Mouse (Mus musculus) G1E (cell line): ENCODE measurements around the gene 3110018I06Rik. TPM values are rescaled to one million over a fixed set of nuclear protein-coding genes. Genes with fewer than 3 reads are reported as not detected.

ENCODE experiments used
- ATAC-seq: 2 replicates; pipeline ENCODE4 v1.8.0; 2016; ENCODE audit warnings: mild to moderate bottlenecking; ENCODE audit not compliant: insufficient number of reproducible peaks, poor library complexity, low FRiP score, severe bottlenecking; ENCODE audit errors: extremely low read depth
- DNase-seq: peaks from one replicate; pipeline ENCODE4 v3.0.0; 2012; ENCODE audit warnings: low spot score
- H3K27me3 ChIP-seq: 2 replicates; pipeline ENCODE4 v1.6.1; 2012; ENCODE audit warnings: mild to moderate bottlenecking, low read length, inconsistent platforms; ENCODE audit not compliant: insufficient read depth
- H3K36me3 ChIP-seq: replicated peaks from 2 replicates; pipeline ENCODE3; 2012; ENCODE audit warnings: mild to moderate bottlenecking, inconsistent platforms
- H3K4me1 ChIP-seq: 2 replicates; pipeline ENCODE4 v1.6.1; 2012; ENCODE audit warnings: low read depth, low read length, inconsistent platforms, mixed read lengths; ENCODE audit not compliant: insufficient read depth
- H3K4me3 ChIP-seq: 2 replicates; pipeline ENCODE4 v1.5.1; 2012; ENCODE audit warnings: low read depth, mild to moderate bottlenecking, inconsistent platforms, low read length, moderate library complexity, mixed read lengths
- H3K9me3 ChIP-seq: replicated peaks from 2 replicates; pipeline ENCODE4 v1.6.1; 2012; ENCODE audit warnings: inconsistent platforms
- CTCF ChIP-seq: IDR thresholded peaks from 2 replicates; pipeline ENCODE4 v1.5.1; 2012; ENCODE audit warnings: low read depth, low read length, inconsistent platforms, mixed read lengths
- GATA1 ChIP-seq: IDR thresholded peaks from 2 replicates; pipeline ENCODE4 v1.6.1; 2012; ENCODE audit warnings: borderline replicate concordance, low read length, inconsistent platforms, mixed read lengths
- GATA2 ChIP-seq: IDR thresholded peaks from 2 replicates; pipeline ENCODE4 v1.6.1; 2012; ENCODE audit warnings: low read depth, low read length, inconsistent platforms, borderline replicate concordance
- POLR2AphosphoS5 ChIP-seq: IDR thresholded peaks from 2 replicates; pipeline ENCODE4 v1.6.1; 2012; ENCODE audit warnings: low read depth, low read length, inconsistent platforms; ENCODE audit not compliant: insufficient replicate concordance
- TAL1 ChIP-seq: conservative IDR thresholded peaks from 2 replicates; pipeline ENCODE4 v1.6.1; 2012; ENCODE audit warnings: low read depth, low read length, inconsistent platforms, mixed read lengths
- polyA plus RNA-seq: library from polyadenylated mRNA; stranded (reverse); fragments of >175 nt; gene quantifications from 2 replicates; pipeline ENCODE4 v1.2.3, GENCODE M21; 2012
- total RNA-seq, 2 experiments: library from RNA; stranded (forward) in 1 of 2; stranded (reverse) in 1 of 2; fragments of 200-1000 nt in 1 of 2; fragments of >200 nt in 1 of 2; fragmentation: Nextera tagmentation in 1 of 2; gene quantifications; 2 replicates each; pipeline ENCODE4 v1.2.3; 2014 to 2017

3110018I06Rik gene
- total and polyA plus RNA-seq, 3 experiments: not detected

- Histone ChIP-seq H3K9me3 (peaks cover 74% of the 10 kb centered on the region), H3K36me3 (no peaks in the 10 kb centered on the region), H3K4me1 (no peaks in the 10 kb centered on the region), H3K4me3 (no peak overlapping the region), H3K27me3 (no peaks in the 10 kb centered on the region)
- no peak for TF ChIP-seq GATA1
- TF ChIP-seq POLR2AphosphoS5: no peak
- TF ChIP-seq TAL1: no peak
- TF ChIP-seq GATA2: no peak
- no peak for TF ChIP-seq CTCF
- DNase-seq (no peak), ATAC-seq (no peak)
These were observed 32.5 kb downstream of the 3110018I06Rik start for GRCm38 (mm10) chr12:107520941-107521340.

- Histone ChIP-seq H3K9me3 (peaks cover 57% of the 10 kb centered on the region), H3K4me3 (no peak overlapping the region), H3K4me1 (no peaks in the 10 kb centered on the region), H3K27me3 (no peaks in the 10 kb centered on the region), H3K36me3 (no peaks in the 10 kb centered on the region)
- DNase-seq (no peak), ATAC-seq (no peak)
- no peak for TF ChIP-seq GATA1
- TF ChIP-seq TAL1: no peak
- no peak for TF ChIP-seq POLR2AphosphoS5
These were observed 40.0 kb downstream of the 3110018I06Rik start for GRCm38 (mm10) chr12:107528346-107528880.

- H3K4me1 ChIP-seq: no peaks in the 10 kb centered on the region
- no peak overlapping the region for H3K4me3 ChIP-seq
- H3K36me3 ChIP-seq: no peaks in the 10 kb centered on the region
- TF ChIP-seq CTCF (no peak), GATA1 (no peak), POLR2AphosphoS5 (no peak), TAL1 (no peak), GATA2 (no peak)
- ATAC-seq: no peak
- H3K27me3 ChIP-seq: no peaks in the 10 kb centered on the region
- DNase-seq: no peak
- H3K9me3 ChIP-seq: peaks cover 59% of the 10 kb centered on the region
These were observed 44.4 kb downstream of the 3110018I06Rik start for GRCm38 (mm10) chr12:107532871-107533270.
